Mouse (Mus musculus): Measurements from ENCODE around the gene Pold2. TPM values are rescaled to one million over a fixed set of nuclear protein-coding genes. Genes with fewer than 3 reads are reported as not detected.

The Pold2 gene
- total and polyA plus RNA-seq, 3 experiments, result 261 to 366 TPM; not detected in 1

DNA sequence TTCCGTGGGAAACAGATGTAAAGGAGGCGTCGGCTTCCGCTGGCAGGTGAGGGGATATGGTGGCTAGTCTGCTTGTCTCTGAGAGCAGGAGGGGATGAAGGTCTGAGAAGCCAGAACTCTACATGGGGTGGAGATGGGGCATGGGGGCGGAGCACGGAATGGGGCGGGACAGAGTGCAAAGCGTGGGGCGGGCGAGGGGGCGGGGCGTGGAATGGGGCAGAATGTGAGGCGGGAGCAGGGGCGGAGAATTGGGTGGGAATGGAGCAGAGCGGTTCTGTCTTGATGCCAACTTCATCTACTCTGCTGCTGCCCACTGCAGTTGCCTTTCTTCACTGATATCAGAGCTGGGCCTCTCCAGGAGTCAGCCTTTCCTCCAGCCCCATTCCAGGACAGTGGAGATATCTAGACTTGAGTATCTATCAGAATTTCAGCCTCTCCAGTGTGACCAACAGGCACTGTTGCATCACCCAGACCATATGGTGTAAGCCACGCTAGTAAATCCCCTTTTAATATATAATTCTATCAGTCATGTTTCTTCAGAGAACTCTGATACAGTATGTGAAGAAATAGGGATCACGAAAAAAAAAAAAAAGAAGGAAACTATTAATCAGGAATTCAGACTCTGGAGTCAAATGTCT is 42.4 kb upstream of the Pold2 start:
- Histone ChIP-seq H3K27me3 (ENCODE audit: control insufficient read depth in 1 of 2, insufficient read depth in 2 of 2, low read length in 2 of 2) (peaks cover 0 to 4% of the 10 kb centered on the region in 2 experiments; a peak in 3 of 4 replicates), H3K9me3 (replicated peaks; ENCODE audit: insufficient read depth, low read length) (no peaks in the 10 kb centered on the region), H3K79me2 (ENCODE audit: control insufficient read depth, insufficient read depth, low read length, poor library complexity) (no peaks in the 10 kb centered on the region), H3K4me1 (ENCODE audit: control insufficient read depth in 1 of 2, insufficient read depth in 2 of 2, low read length in 2 of 2) (no peaks in the 10 kb centered on the region), H3K9ac (ENCODE audit: control insufficient read depth, low read depth, low read length, poor library complexity, severe bottlenecking) (no peak overlapping the region), H3K36me3 (ENCODE audit: control insufficient read depth in 1 of 2, insufficient read depth in 2 of 2, low read length in 2 of 2) (no peaks in the 10 kb centered on the region), H3K27ac (ENCODE audit: control insufficient read depth, low read depth, low read length) (no peak overlapping the region), H3K4me3 (ENCODE audit: control insufficient read depth in 1 of 2, insufficient read depth in 1 of 2, low read depth in 2 of 2, low read length in 2 of 2) (no peak overlapping the region)
- peak; percentile 29 for DNase-seq (ENCODE audit: low read depth, low spot score)
- TF ChIP-seq MAX (IDR thresholded peaks at IDR 0.05; ENCODE audit: low read length), result no peak
- no peak for TF ChIP-seq TBP (IDR thresholded peaks at IDR 0.05; ENCODE audit: low read depth, low read length)
- TF ChIP-seq NELFE (IDR thresholded peaks at IDR 0.05; ENCODE audit: low read depth, low read length), result no peak
- TF ChIP-seq TCF12 (IDR thresholded peaks at IDR 0.05; ENCODE audit: low read depth, low read length), result no peak
- no peak for TF ChIP-seq POLR2AphosphoS2 (IDR thresholded peaks at IDR 0.05; ENCODE audit: low read length)
- TF ChIP-seq MXI1 (IDR thresholded peaks at IDR 0.05; ENCODE audit: low read depth, low read length), result no peak
- TF ChIP-seq SMC3 (IDR thresholded peaks at IDR 0.05; ENCODE audit: low read depth, low read length), result no peak
- no peak for TF ChIP-seq EP300 (IDR thresholded peaks at IDR 0.05; ENCODE audit: low read depth in 1 of 2, low read length in 2 of 2)
- no peak for TF ChIP-seq ETS1 (IDR thresholded peaks at IDR 0.05; ENCODE audit: low read depth, low read length)
- TF ChIP-seq CTCF (IDR thresholded peaks at IDR 0.05 in 2 of 3, conservative IDR thresholded peaks at IDR 0.05 in 1 of 3; ENCODE audit: control insufficient read depth in 1 of 3, insufficient read depth in 1 of 3, low read depth in 2 of 3, low read length in 3 of 3, poor library complexity in 1 of 3, severe bottlenecking in 1 of 3), result no peak
- TF ChIP-seq TAL1 (IDR thresholded peaks at IDR 0.05; ENCODE audit: low read length), result no peak
- no peak for TF ChIP-seq MEF2A (IDR thresholded peaks at IDR 0.05; ENCODE audit: extremely low read depth, insufficient replicate concordance, low read depth, low read length, poor library complexity, severe bottlenecking)
- no peak for TF ChIP-seq ZKSCAN1 (IDR thresholded peaks at IDR 0.05; ENCODE audit: low read depth, low read length)
- TF ChIP-seq USF2 (IDR thresholded peaks at IDR 0.05; ENCODE audit: borderline replicate concordance in 1 of 2, insufficient read depth in 1 of 2, low read depth in 1 of 2, low read length in 2 of 2), result no peak

GRCm38 (mm10) chr11:5919606-5920005 is 41.5 kb upstream of the Pold2 start:
- Histone ChIP-seq H3K27me3 (ENCODE audit: control insufficient read depth in 1 of 2, insufficient read depth in 2 of 2, low read length in 2 of 2) (peaks cover 0 to 1% of the 10 kb centered on the region in 2 experiments; a peak in 3 of 4 replicates), H3K36me3 (ENCODE audit: control insufficient read depth in 1 of 2, insufficient read depth in 2 of 2, low read length in 2 of 2) (no peaks in the 10 kb centered on the region), H3K79me2 (ENCODE audit: control insufficient read depth, insufficient read depth, low read length, poor library complexity) (no peaks in the 10 kb centered on the region), H3K9ac (ENCODE audit: control insufficient read depth, low read depth, low read length, poor library complexity, severe bottlenecking) (no peak overlapping the region), H3K9me3 (replicated peaks; ENCODE audit: insufficient read depth, low read length) (no peaks in the 10 kb centered on the region), H3K27ac (ENCODE audit: control insufficient read depth, low read depth, low read length) (no peak overlapping the region), H3K4me1 (ENCODE audit: control insufficient read depth in 1 of 2, insufficient read depth in 2 of 2, low read length in 2 of 2) (no peaks in the 10 kb centered on the region), H3K4me3 (ENCODE audit: control insufficient read depth in 1 of 2, insufficient read depth in 1 of 2, low read depth in 2 of 2, low read length in 2 of 2) (no peak overlapping the region)
- TF ChIP-seq CHD1 (IDR thresholded peaks at IDR 0.05; ENCODE audit: low read depth, low read length) (no peak), BHLHE40 (IDR thresholded peaks at IDR 0.05; ENCODE audit: borderline replicate concordance, low read depth, low read length) (no peak), NRF1 (IDR thresholded peaks at IDR 0.05; ENCODE audit: insufficient read depth, low read depth, low read length, poor library complexity, severe bottlenecking) (no peak), ZC3H11A (IDR thresholded peaks at IDR 0.05; ENCODE audit: low read depth, low read length) (no peak), TBP (IDR thresholded peaks at IDR 0.05; ENCODE audit: low read depth, low read length) (no peak), UBTF (IDR thresholded peaks at IDR 0.05; ENCODE audit: borderline replicate concordance, insufficient read depth, low read depth, low read length) (no peak), CHD2 (IDR thresholded peaks at IDR 0.05; ENCODE audit: low read length) (no peak), TAL1 (IDR thresholded peaks at IDR 0.05; ENCODE audit: low read length) (no peak), NELFE (IDR thresholded peaks at IDR 0.05; ENCODE audit: low read depth, low read length) (no peak), EP300 (IDR thresholded peaks at IDR 0.05; ENCODE audit: low read depth in 1 of 2, low read length in 2 of 2) (no peak), USF2 (IDR thresholded peaks at IDR 0.05; ENCODE audit: borderline replicate concordance in 1 of 2, insufficient read depth in 1 of 2, low read depth in 1 of 2, low read length in 2 of 2) (no peak), ELF1 (IDR thresholded peaks at IDR 0.05; ENCODE audit: low read depth, low read length) (no peak), ZMIZ1 (IDR thresholded peaks at IDR 0.05; ENCODE audit: low read depth, low read length) (no peak), SMC3 (IDR thresholded peaks at IDR 0.05; ENCODE audit: low read depth, low read length) (no peak), HCFC1 (IDR thresholded peaks at IDR 0.05; ENCODE audit: low read depth, low read length) (no peak), POLR2AphosphoS2 (IDR thresholded peaks at IDR 0.05; ENCODE audit: low read length) (no peak), ZKSCAN1 (IDR thresholded peaks at IDR 0.05; ENCODE audit: low read depth, low read length) (no peak)
- no peak for DNase-seq (ENCODE audit: low read depth, low spot score)

Data from MEL (cell line).